Mouse (Mus musculus): ENCODE results near the gene Map4k5.
A peak's percentile ranks its signal among the peaks of the same experiment; 100 is the strongest.

Map4k5 gene

GRCm38 (mm10) chr12:69783247-69784025 lies 109.6 kb downstream of the Map4k5 start:
- DNase-seq = no peak

GRCm38 (mm10) chr12:69781935-69782650 lies 110.9 kb downstream of the Map4k5 start:
- no peak for DNase-seq

GRCm38 (mm10) chr12:69781480-69781879 lies 111.5 kb downstream of the Map4k5 start:
- DNase-seq = no peak

- DNase-seq = no peak
Measured at GRCm38 (mm10) chr12:69777957-69778356, 115.0 kb downstream of the Map4k5 start.

- no peak for DNase-seq
Measured at GRCm38 (mm10) chr12:69777341-69777730, 115.7 kb downstream of the Map4k5 start.

- peak; percentile 30 for DNase-seq
Measured at GRCm38 (mm10) chr12:69776607-69777340, 116.2 kb downstream of the Map4k5 start.

GRCm38 (mm10) chr12:69768841-69769240 lies 124.2 kb downstream of the Map4k5 start:
- no peak for DNase-seq

GRCm38 (mm10) chr12:69767476-69768258 lies 125.3 kb downstream of the Map4k5 start:
- no peak for DNase-seq

GRCm38 (mm10) chr12:69766185-69766904 lies 126.7 kb downstream of the Map4k5 start:
- DNase-seq = no peak

- DNase-seq = no peak
Measured at GRCm38 (mm10) chr12:69765543-69765942, 127.5 kb downstream of the Map4k5 start.

- no peak for DNase-seq
Measured at GRCm38 (mm10) chr12:69761603-69762002, 131.4 kb downstream of the Map4k5 start.

- no peak for DNase-seq
Measured at GRCm38 (mm10) chr12:69760743-69761406, 132.1 kb downstream of the Map4k5 start.

- DNase-seq = no peak
Measured at GRCm38 (mm10) chr12:69760014-69760413, 133.0 kb downstream of the Map4k5 start.

GRCm38 (mm10) chr12:69759267-69759885 lies 133.6 kb downstream of the Map4k5 start:
- DNase-seq = no peak

GRCm38 (mm10) chr12:69758221-69759185 lies 134.5 kb downstream of the Map4k5 start:
- DNase-seq = peak; percentile 48

GRCm38 (mm10) chr12:69757418-69758141 lies 135.4 kb downstream of the Map4k5 start:
- peak; percentile 87 for DNase-seq

- DNase-seq = no peak
Measured at GRCm38 (mm10) chr12:69756015-69756414, 137.0 kb downstream of the Map4k5 start.

GRCm38 (mm10) chr12:69753936-69754335 lies 139.1 kb downstream of the Map4k5 start:
- DNase-seq = no peak

Measured in lung, postnatal 14 days (tissue).